Mouse (Mus musculus) G1E (cell line): ENCODE results near the gene 0610009B22Rik.

Source experiments
- CTCF ChIP-seq: IDR thresholded peaks from 2 replicates; pipeline ENCODE4 v1.5.1; 2012; ENCODE audit warnings: low read depth, low read length, inconsistent platforms, mixed read lengths
- TAL1 ChIP-seq: conservative IDR thresholded peaks from 2 replicates; pipeline ENCODE4 v1.6.1; 2012; ENCODE audit warnings: low read depth, low read length, inconsistent platforms, mixed read lengths

GRCm38 (mm10) chr11:51673291-51673690 is 15.4 kb downstream of the 0610009B22Rik start:
- TF ChIP-seq CTCF (no peak), TAL1 (no peak)
